Mouse (Mus musculus): ENCODE data around the gene Wscd2.

GRCm38 (mm10) chr5:113452691-113453090 is 37.4 kb upstream of the Wscd2 start:
- TF ChIP-seq ZNF384 (IDR thresholded peaks at IDR 0.05; ENCODE audit: low read depth, low read length) (no peak), HCFC1 (IDR thresholded peaks at IDR 0.05; ENCODE audit: borderline replicate concordance, insufficient read depth, low read length) (no peak), CHD2 (IDR thresholded peaks at IDR 0.05; ENCODE audit: low read depth, low read length) (no peak)
